Mouse (Mus musculus) kidney, postnatal 36 days (tissue): ENCODE data around the gene Sufu.

Experiments used
- DNase-seq, 2 experiments: peaks; one replicate each; pipeline ENCODE4 v3.0.0; 2021 to 2022; ENCODE audit warnings: mixed read lengths in 2 of 2

Gene Sufu

DNA sequence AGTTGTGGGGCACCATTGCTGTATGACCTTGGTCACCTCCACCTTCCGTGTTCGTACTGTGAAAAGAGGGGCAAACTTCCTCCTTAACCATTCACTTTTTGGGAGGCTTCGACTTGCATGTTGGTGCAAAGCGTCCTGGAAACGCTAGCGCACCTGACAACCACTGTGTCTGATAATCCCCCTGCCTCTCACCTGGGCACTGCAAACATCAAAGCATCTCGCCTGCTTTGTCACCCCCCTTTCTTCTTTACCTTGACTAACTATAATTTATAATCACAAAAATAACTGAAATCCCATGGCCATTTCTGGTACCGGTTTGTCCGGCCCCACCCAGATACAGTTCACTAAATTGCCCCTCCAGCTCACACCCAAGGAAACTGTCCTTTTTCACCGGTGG lies 2.0 kb upstream of the Sufu start:
- DNase-seq = no peak

DNA sequence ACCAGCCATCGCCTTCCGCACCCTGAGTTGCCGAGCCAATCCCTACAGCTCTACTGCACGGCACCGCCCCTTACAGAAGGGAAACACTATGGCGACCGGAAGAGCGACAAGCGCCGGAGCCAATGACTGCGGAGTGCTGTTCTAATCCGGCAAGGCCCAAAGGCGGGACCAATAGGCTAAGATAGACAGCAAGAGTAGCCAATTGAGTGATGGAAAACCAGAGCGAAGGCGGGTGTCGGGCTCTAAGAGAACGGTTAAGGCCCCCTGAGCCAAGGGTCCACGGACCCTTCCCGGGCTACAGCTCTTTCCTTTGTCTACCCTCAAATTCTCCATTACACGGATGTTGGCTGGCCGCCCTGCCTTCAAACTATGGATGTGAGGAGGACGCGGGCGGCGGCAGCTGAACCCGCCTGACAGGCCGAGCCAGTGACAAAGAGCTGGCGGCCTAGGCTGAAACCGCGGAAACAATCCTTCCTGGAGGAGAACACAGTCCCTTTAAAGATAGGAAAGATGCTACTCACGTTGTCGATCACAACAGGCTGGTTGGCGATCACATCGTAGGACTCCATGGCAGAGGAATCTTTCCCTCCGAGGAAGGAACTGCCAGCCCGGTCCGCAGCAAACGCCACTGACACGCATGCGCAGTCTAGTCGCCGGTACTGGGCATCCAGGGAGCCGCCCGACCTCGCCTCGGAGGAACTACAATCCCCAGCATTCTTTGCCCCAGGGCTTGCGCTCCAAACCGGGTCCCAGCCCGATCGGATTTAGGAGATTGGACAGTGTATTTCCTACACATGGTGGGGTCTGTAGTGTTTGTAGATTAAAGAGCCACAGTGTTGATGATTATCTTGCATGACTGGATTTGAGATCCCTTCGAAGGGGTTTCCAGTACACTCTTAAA lies 1.3 kb upstream of the Sufu start, which contains the start of gene Actr1a:
Gene Actr1a, minus strand, starts transcription at position 640 of the 901 bp plus-strand sequence.
- peak; percentile 98 for DNase-seq

DNA sequence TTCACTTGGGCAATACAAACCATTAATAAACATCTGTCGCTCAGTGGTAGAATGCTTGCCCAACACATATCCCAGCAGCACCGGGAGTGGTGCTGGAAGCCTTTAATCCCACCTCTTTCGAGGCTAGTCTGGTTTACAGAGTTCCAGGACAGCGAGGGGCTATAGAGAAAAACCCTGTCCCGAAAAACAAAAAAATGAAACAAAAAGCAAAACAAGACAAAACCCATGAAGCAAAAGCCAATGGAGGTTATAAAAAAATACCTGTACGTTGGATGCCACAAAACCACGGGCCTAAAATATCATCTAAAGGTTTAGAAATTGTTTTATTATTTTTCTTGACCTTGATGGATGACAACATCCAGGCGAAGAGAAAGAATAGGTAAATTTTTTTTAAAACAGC lies 587 bp upstream of the Sufu start:
- DNase-seq = no peak

DNA sequence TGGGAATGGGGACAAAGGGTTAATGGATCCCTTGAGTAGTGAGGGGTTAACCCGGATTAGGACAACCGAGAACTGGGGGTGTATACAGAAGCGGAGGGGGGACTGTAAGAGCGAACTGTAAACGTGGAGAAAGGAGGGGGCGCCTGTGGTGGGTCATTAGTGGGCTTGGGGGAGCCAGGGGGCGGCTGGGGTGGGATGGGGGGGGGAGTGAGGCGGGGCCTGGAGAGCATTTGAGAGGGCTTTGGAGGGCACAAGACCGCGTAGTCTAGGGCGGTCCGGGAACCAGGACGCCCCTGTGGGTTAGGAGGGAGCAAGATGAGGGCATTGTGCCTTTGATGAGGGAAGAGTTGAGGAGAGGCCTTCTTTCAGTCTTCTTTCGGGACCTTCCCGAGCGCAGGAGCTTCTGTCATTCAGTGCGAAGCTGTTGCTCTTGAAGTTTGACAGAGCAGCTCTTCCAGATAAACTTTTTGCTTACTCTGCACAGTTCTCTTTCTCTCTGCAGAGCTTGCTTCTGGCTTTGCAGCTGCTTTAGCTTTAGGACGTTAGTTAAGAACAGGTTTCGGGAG lies 823 bp downstream of the Sufu start:
- peak in 1 of 2 experiments; percentile 43 for DNase-seq

DNA sequence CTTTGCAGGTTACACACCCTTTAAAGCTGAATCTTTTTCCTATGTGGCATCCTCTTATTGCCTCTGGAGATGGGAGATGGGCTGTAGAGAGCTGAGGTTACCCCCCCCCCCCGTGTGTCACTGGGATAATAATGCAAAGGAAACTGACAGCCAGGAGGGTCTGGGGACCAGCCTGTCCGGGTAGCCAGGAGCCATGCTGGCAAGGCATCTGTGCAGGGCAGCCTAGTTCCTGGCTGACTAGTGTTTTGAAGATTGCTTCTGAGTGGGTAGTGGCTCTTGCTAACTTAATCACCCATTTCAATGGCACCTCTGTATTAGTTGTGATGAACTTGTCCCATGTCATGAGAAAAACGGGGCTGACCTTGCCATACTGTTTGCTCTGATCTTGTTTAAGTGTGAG lies 1.7 kb downstream of the Sufu start:
- no peak for DNase-seq

DNA sequence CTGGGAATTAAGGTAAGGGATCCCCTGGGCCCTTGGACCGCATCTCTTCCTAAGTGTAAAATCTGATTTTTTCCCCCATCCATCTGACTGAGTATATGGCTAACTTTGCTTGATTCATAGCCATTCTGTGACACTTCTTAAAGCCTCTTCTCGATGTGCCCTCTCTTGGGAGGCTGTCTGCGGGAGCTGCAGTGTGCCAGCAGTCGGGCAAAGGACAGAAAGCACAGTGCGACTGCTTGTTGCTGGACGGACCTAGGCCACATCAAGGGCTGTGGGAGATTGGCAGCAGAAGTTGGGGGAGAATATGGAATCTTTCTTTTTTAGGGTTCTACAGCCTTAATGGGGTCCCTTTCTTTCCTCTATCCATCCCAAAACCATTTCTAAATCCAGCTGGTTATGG lies 2.7 kb downstream of the Sufu start:
- DNase-seq = peak; percentile 44 to 59

DNA sequence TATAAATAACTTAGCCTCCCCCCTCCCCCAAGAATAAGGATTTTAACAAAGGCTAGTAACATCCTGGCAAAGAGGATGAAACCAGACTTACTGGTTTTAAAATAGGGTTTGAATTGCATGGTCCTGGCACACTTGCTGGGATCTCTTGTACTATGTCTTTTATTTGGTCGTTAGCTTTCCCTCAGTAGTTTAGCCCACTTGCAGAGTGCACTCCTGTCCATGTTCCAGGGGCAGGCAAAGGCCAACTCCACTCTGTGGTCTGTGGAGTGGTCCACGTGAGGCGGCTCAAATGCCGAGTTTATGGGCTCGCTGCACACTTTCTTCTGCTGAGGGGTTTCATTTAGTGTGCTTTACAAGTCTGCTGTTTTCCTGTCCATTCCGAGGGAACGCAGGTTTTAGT lies 3.2 kb downstream of the Sufu start:
- peak; percentile 55 for DNase-seq

DNA sequence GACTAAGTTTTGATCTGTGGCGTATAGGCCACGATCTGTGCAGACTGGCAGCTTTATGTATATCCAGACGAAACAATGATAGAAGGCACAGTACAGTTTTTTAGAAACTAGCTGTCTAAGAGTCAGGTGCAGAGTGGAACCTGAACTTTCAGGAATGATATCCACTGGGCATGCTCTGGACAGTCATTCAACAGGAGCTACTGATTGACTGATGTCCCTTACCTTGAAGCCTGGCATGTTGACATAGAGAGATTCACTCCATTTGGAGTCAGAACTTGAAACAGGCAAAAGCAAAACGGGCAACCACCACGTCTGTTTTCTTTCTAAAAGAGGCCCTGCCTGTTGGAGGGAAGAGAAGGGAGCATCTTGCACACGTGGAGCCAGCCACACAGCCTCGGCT lies 3.9 kb downstream of the Sufu start:
- peak; percentile 29 to 54 for DNase-seq

DNA sequence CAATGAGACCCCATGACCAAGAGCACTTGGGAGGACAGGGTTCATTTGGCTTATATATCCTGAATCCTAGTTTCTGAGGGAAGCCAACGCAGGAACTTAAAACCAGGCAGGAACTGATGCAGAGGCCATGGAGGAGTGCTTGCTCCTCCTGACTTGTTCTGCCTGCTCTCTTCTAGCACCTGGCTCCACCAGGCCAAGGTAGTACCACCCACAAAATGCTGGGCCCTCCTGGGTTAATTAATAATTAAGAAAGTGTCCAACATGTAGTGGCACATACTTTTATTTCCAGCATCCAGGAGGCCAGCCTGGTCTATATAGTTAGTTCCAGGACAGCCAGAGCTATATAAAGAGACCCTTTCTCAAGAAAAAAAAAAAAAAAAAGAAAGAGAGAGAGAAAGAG lies 7.3 kb downstream of the Sufu start:
- peak in 1 of 2 experiments; percentile 50 for DNase-seq

DNA sequence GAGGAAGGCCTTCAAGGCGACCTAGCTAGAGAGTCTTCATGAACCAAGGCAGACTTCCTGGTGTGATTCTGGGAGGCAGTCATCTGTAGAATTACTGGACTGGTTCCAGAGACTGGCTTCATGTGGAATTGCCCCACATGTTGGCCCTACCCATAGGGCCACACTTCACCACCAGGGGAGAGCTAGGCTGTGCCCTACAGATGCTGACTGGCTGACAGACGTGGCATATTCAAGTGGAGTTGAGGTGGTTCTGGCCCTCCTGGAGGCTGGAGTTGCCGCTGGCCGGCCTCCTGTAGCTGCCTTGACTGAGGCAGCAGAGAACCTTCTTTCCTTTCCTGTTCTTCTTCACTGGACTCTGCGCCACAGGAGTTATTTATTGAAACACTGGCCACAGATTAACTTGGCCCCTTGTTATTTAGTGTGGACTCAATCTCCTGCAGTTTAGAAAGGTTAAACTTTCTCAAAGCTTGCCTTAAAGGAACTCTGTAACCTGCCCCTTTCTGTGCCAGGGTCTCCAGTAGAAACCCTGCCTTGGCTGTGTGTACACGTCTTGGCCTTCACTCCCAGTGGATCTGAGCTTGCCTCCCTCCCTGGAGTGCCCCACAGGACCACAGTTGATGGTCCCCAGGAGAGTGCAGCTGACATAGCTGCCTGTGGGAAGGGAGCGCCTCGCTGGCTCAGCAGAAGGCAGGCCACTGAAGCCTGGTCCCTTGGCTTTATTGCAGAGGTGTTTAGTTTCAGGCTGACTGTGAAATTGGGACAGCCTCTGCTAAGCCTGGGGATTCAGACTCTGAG lies 10.1 kb downstream of the Sufu start:
- peak; percentile 78 to 91 for DNase-seq

DNA sequence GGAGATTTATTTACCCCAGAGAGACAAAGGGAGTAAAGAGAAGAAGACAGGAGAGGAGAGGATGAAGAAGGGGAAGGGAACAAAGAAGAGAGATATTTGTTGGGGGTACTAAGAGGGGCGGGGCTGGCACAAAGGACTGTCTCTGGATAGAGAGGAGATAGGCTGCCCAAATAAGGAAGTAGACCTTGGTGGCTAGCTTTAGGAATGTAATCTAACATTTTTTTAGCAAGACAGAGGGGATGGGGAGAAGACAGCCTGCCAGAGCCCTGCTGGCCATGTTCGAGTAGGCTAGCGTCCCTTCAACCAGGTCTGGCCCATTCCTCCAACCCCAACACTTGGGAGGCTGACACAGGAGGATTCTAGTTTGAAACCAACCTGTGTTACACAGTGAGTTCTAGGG lies 12.8 kb downstream of the Sufu start:
- no peak for DNase-seq

DNA sequence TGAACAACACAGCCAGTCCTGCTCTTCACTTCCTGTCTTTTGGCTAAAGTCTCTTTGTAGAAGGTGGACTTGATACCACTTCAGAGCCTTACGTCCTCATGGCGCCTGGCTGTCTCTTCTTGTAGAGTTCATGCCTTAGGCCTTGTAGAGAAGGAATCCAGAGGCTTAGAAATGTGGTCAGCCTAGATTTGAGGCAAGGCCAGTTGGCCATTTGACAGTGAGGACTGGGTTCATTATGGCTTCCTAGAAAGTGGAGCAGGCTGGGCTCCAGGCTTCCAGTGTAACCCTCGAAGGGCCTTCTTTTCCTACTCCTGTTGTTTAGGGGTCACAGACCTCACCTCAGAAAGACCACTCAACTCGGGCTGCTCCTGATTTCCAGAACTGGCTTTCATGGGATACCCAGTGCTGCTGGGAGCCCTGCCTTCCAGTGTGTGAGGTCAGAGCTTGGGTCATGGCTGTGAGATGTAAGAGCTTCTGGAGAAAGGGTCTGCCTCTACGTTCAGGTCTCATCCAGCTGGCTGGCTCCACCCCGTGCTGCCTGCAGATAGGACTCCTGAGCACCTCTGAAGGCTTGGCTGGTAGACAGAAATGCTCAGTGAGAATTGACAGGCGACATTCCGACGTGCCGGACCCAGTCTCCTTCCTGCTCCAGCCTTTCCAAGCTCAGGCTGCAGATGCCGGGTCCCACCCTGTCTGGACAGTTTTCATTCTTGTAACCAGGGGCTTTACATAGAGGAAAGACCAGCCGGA lies 15.5 kb downstream of the Sufu start:
- DNase-seq = peak in 1 of 2 experiments; percentile 37

DNA sequence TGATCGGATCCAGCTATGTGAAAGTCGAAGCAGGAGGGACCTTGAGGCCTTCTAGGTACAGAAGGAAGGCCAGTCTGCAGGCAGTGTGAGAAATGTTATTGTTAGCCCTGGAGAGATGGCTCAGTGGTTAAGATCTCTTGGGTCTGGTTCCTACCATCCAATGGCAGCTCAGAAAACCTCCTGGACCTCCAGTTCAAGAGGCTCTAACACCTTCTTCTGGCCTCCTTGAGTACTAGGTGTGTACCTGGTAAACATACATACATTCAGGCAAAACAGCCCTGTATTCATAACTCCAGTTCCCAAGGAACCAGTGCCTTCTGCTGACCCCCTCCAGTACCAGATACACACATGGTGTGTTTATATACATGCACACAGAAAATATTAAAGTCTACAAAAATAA lies 17.3 kb downstream of the Sufu start:
- DNase-seq = no peak

DNA sequence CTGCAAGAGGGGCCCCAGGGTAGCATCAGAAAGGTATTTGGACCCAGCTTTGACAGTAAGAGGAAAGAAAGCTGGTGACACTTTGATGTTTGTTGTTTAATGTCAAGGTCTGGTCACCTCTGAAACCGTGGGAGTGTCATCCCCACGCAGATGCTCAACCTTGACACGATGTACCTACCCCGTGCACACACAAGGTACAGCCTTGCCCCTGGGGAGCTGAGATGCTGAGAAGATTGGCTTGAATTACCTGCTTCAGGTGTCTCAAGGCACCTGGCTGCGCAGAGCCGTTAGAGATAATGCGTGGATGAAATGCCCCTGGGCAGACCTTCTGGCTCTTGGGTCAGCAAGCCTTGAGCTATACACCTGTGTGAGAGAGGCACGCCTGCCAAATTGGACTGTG lies 17.8 kb downstream of the Sufu start:
- no peak for DNase-seq

DNA sequence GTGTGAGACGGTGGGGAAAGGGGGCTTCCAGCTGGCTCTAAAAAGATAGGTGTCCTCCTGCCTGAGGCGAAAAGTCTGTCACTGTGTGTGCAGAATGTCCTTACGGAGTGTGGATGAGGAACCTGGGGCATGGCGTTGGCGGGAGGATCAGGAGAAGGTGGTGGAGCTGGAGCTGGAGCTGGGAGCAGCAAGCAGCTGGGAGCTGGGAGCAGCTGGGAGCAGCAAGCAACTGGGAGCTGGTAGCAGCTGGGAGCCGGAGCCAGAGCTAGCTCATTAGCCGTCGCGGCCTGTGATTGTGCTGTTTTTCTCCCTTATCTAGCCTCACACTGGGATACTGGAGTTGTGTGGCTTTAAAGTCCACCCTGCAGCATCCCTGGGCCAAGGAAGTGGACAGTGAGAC lies 19.6 kb downstream of the Sufu start:
- DNase-seq = no peak

DNA sequence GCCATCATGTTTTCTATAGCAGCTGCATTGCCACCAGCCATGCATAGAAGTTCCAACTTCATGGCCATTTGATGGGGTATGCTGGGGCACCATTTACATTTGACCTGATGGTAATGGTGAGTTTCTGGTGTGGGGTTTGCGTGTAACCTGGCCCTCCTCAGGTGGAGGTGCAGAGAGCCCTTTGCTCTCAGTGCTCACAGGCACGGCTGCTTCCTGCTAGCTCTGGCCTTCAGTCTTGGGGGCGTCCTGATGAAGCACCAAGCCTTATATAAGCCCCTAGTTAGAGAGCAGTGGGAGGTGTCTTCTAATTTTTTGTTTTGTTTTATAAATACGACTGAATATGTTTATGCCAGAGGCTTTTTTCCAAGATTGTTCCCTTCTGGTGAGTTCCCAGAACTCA lies 21.4 kb downstream of the Sufu start:
- no peak for DNase-seq

DNA sequence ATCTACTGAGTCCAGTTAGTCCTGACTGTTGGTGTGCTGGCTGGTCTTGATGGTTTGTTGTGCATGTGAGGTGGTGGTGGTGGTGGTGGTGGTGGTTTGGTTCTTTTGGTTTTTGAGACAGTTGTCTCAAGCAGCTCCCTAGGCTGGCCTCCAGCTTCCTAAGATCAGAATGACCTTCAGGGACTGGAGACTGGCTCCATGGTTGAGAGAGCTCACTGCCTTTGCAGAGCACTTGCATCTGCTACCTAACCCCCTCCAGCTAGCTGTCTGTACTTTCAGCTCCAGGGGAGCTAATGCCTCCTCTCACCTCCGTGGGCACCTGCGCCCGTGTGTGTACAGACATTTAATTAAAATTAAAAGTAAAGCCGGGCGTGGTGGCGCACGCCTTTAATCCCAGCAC lies 23.7 kb downstream of the Sufu start:
- DNase-seq = peak; percentile 37 to 51

DNA sequence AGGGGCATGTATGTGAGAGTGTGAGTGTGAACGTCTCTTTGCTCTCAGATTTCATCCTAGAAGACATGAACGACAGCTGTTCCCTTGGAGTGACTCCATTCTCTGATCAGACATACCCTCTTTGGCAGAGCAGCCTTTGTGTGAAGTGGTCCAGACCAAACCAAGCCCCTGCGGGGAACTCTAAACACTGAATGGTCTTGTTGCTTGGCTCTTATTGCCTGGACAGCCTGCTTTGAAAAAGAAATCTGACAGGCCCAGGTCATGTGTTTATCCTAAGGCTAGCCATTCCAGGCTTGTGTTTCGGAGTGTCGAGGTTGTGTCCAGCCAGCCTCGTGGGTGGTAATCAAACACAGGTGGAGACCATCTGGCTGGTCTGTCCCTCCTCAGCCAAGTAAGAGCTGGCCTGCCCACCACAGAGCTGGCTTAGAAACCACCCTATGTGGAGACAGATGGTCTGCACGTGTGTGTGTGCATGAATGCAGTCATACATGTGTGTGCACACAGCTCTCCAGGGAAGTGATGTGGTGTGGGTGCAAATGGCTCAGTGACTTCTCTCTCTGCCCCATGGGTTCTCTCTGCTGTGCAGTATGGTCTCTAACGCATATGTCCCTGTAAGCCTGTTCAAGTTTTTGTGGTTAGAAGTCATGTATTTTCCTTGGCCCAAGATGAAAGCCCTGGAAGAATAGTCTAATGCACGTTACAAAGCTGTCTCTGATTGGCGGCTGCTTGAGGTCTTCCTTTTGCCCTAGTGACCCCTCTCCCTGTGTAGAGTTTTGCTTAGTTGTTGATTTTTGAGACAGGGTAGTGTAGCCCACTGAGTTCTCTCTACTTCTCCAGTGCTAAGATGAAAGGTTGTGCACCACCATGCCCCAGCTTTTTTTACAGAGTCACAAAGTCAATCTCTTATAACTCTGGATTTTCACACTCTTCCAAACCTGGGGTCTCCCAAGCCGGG lies 26.0 kb downstream of the Sufu start:
- peak in 1 of 2 experiments; percentile 43 for DNase-seq

DNA sequence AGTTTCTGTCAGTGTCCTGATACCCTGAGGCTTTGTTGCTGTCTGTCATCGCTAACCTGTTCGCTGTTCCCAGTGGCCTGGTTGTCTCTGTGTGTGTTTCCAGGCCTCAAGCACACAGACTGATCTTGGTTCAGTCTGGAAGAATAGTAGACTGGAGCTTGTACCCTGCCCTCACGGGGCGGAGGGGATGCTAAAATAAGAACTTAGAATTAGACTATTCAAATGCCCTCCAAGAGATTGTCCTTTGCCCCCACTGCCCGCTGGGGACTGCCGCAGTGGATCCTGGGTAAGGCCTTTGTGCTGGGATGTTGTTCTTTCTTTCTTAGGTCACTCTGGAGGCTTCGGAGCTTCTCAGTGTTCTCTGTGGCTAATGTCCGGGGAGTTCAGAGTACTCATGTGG lies 28.6 kb downstream of the Sufu start:
- DNase-seq = peak; percentile 85 to 91

DNA sequence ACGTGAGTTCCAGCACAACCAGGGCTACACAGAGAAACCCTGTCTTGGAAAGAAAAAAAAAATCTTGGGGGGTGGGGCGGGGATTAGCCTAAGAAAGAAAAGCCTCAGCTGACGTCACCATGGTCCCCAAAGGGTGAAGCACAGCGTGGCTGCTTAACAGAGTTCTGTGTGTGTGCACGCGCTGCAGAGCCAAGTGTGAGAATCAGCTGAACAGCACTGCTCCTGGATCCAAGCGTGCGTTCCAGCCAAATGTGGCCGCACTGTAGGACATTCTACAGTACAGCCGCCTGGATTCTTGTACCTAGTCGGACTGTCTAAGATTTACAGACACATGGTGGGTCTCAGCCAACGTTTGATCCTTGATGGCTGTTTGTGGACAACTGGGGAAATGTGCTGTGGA lies 29.8 kb downstream of the Sufu start:
- no peak for DNase-seq

DNA sequence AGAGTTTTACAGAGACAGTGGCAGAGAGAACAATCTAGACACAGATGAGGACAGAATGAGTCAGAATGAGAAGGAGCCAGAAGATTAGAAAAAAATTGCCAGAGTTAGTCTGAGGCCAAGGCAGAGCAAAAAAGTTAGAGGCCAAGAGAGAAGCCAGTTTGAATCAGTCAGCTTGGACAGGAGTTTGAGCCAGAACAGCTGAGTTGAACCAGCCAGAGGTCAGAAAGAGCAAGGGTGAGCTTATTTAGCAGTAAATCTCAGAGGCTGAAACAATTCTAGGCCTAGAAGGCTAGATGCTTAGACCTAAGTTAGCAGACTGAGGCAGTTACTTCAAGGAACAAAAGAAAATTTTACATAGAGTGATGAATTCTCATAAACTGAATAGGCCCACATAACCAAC lies 32.6 kb downstream of the Sufu start:
- DNase-seq = peak in 1 of 2 experiments; percentile 56

DNA sequence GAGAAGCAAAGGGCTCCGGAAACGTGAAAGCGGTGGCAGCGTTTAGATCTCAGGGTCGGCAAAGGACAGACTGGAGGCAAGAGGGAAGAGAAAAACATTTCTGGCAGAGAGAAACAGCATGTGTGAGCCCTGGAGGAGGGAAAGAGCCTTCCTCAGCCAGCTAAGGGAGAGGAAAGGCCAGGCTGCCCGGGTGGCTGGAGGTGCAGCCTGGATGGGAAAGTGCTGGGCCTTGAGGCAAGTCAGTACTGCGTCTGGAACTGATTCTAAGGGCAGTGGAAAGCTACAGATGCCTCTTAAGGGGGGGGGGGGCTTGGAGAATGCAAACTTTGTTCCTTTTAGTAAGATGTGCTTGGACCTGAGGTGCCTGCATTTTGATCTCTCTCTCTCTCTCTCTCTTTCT lies 37.0 kb downstream of the Sufu start:
- no peak for DNase-seq
